Mouse (Mus musculus) kidney, postnatal 4 days (tissue): ENCODE measurements around the gene Crygs.

Source experiments
- DNase-seq, 2 experiments: peaks; one replicate each; pipeline ENCODE4 v3.0.0; 2021; ENCODE audit warnings: mixed read lengths in 2 of 2

Gene Crygs

GRCm38 (mm10) chr16:22811477-22811876, at the start of gene Crygs:
Gene Crygs (minus strand): TSS chr16:22811577.
- no peak for DNase-seq

- peak; percentile 99 for DNase-seq
Observed at GRCm38 (mm10) chr16:22857431-22858113, 46.2 kb upstream of the Crygs start, which contains the start of the genes Tbccd1 and Dnajb11. Gene Tbccd1 (minus strand): TSS chr16:22857669. Gene Dnajb11 (plus strand): TSS chr16:22857845.

- DNase-seq, result no peak
Observed at GRCm38 (mm10) chr16:22856773-22857172, 45.4 kb upstream of the Crygs start.

- no peak for DNase-seq
Observed at GRCm38 (mm10) chr16:22852709-22853108, 41.3 kb upstream of the Crygs start.

GRCm38 (mm10) chr16:22848331-22848730, 37.0 kb upstream of the Crygs start:
- no peak for DNase-seq

- no peak for DNase-seq
Observed at GRCm38 (mm10) chr16:22847686-22848085, 36.3 kb upstream of the Crygs start.

GRCm38 (mm10) chr16:22845481-22845880, 34.1 kb upstream of the Crygs start:
- peak in 1 of 2 experiments; percentile 5 for DNase-seq

GRCm38 (mm10) chr16:22844834-22845233, 33.5 kb upstream of the Crygs start:
- DNase-seq, result peak in 1 of 2 experiments; percentile 3

- DNase-seq, result peak; percentile 92 to 94
Observed at GRCm38 (mm10) chr16:22844061-22844801, 32.9 kb upstream of the Crygs start.

- no peak for DNase-seq
Observed at GRCm38 (mm10) chr16:22842871-22843270, 31.5 kb upstream of the Crygs start.

- DNase-seq, result no peak
Observed at GRCm38 (mm10) chr16:22839146-22839857, 27.9 kb upstream of the Crygs start.

GRCm38 (mm10) chr16:22832932-22833525, 21.7 kb upstream of the Crygs start:
- no peak for DNase-seq

GRCm38 (mm10) chr16:22820731-22821130, 9.4 kb upstream of the Crygs start:
- DNase-seq, result peak; percentile 15 to 36

- peak; percentile 61 to 67 for DNase-seq
Observed at GRCm38 (mm10) chr16:22807468-22808070, 3.8 kb downstream of the Crygs start.

- no peak for DNase-seq
Observed at GRCm38 (mm10) chr16:22802786-22803185, 8.6 kb downstream of the Crygs start.

GRCm38 (mm10) chr16:22800849-22801109, 10.6 kb downstream of the Crygs start:
- DNase-seq, result no peak

GRCm38 (mm10) chr16:22800026-22800848, 11.1 kb downstream of the Crygs start:
- DNase-seq, result peak in 1 of 2 experiments; percentile 10

GRCm38 (mm10) chr16:22798520-22798919, 12.9 kb downstream of the Crygs start:
- DNase-seq, result no peak

GRCm38 (mm10) chr16:22797521-22797920, 13.9 kb downstream of the Crygs start:
- DNase-seq, result no peak

- DNase-seq, result peak; percentile 52 to 57
Observed at GRCm38 (mm10) chr16:22795497-22795896, 15.9 kb downstream of the Crygs start.

GRCm38 (mm10) chr16:22791235-22791634, 20.1 kb downstream of the Crygs start:
- DNase-seq, result no peak

- DNase-seq, result no peak
Observed at GRCm38 (mm10) chr16:22789908-22790367, 21.4 kb downstream of the Crygs start.
